Mouse (Mus musculus): Measurements from ENCODE around the gene Limk2.

Gene Limk2

GRCm38 (mm10) chr11:3408131-3408996, 625 bp downstream of the Limk2 start:
- peak; percentile 27 for DNase-seq

- no peak for DNase-seq
Measured at GRCm38 (mm10) chr11:3404287-3405047, 4.5 kb downstream of the Limk2 start.

GRCm38 (mm10) chr11:3403024-3403423, 6.0 kb downstream of the Limk2 start:
- DNase-seq: no peak

- DNase-seq: no peak
Measured at GRCm38 (mm10) chr11:3398318-3398717, 10.7 kb downstream of the Limk2 start.

GRCm38 (mm10) chr11:3396562-3396961, 12.4 kb downstream of the Limk2 start:
- DNase-seq: no peak

GRCm38 (mm10) chr11:3396091-3396490, 12.9 kb downstream of the Limk2 start:
- no peak for DNase-seq

GRCm38 (mm10) chr11:3394520-3394919, 14.5 kb downstream of the Limk2 start:
- no peak for DNase-seq

- DNase-seq: peak; percentile 29
Measured at GRCm38 (mm10) chr11:3392526-3392925, 16.5 kb downstream of the Limk2 start.

- no peak for DNase-seq
Measured at GRCm38 (mm10) chr11:3390789-3391188, 18.2 kb downstream of the Limk2 start.

GRCm38 (mm10) chr11:3389996-3390395, 19.0 kb downstream of the Limk2 start:
- no peak for DNase-seq

- DNase-seq: no peak
Measured at GRCm38 (mm10) chr11:3387482-3388196, 21.4 kb downstream of the Limk2 start.

- peak; percentile 91 for DNase-seq
Measured at GRCm38 (mm10) chr11:3386941-3387368, 22.0 kb downstream of the Limk2 start.

- DNase-seq: no peak
Measured at GRCm38 (mm10) chr11:3382602-3383594, 26.1 kb downstream of the Limk2 start.

- no peak for DNase-seq
Measured at GRCm38 (mm10) chr11:3381148-3381814, 27.7 kb downstream of the Limk2 start.

GRCm38 (mm10) chr11:3379427-3379826, 29.6 kb downstream of the Limk2 start:
- DNase-seq: no peak

GRCm38 (mm10) chr11:3374741-3375140, 34.2 kb downstream of the Limk2 start:
- no peak for DNase-seq

- no peak for DNase-seq
Measured at GRCm38 (mm10) chr11:3374293-3374645, 34.7 kb downstream of the Limk2 start.

- no peak for DNase-seq
Measured at GRCm38 (mm10) chr11:3373591-3374292, 35.2 kb downstream of the Limk2 start.

GRCm38 (mm10) chr11:3371599-3372295, 37.2 kb downstream of the Limk2 start:
- no peak for DNase-seq

- peak; percentile 79 for DNase-seq
Measured at GRCm38 (mm10) chr11:3370928-3371598, 37.9 kb downstream of the Limk2 start.

Measured in kidney, adult 18-20 months (tissue).